Mouse (Mus musculus) liver, adult 2 months (tissue): ENCODE measurements around the gene Gm10334. TPM values are rescaled to one million over a fixed set of nuclear protein-coding genes. Genes with fewer than 3 reads are reported as not detected.
"Not testable (repeated sequence)": the region's sequence is repeated elsewhere in the genome, so short reads cannot be mapped to it uniquely, and the experiment has no call there.

Source experiments
- DNase-seq: peaks from one replicate; pipeline ENCODE4 v3.0.0-alpha.2; 2011; ENCODE audit warnings: low read depth, low spot score; ENCODE audit errors: extremely low read depth
- H3K27ac ChIP-seq: fragments of 200-500 bp; replicated peaks from 2 replicates; pipeline ENCODE4 v1.5.1; 2012; ENCODE audit warnings: low read depth, mild to moderate bottlenecking, control low read depth, inconsistent platforms, low read length; ENCODE audit not compliant: insufficient read depth
- H3K27me3 ChIP-seq: fragments of 200-500 bp; 2 replicates; pipeline ENCODE4 v1.6.1; 2012; ENCODE audit warnings: mild to moderate bottlenecking, moderate library complexity, low read length, inconsistent platforms; ENCODE audit not compliant: control insufficient read depth, insufficient read depth
- H3K36me3 ChIP-seq: fragments of 200-500 bp; 2 replicates; pipeline ENCODE4 v1.6.1; 2012; ENCODE audit warnings: low read length, inconsistent platforms; ENCODE audit not compliant: control insufficient read depth, insufficient read depth
- H3K4me1 ChIP-seq: fragments of 200-500 bp; 2 replicates; pipeline ENCODE4 v1.6.1; 2011; ENCODE audit warnings: low read length; ENCODE audit not compliant: control insufficient read depth, insufficient read depth
- H3K4me3 ChIP-seq: fragments of 200-500 bp; 2 replicates; pipeline ENCODE4 v1.5.1; 2011; ENCODE audit warnings: low read depth, mild to moderate bottlenecking, control low read depth, low read length, moderate library complexity; ENCODE audit not compliant: insufficient read depth
- H3K79me2 ChIP-seq: fragments of 200-500 bp; 2 replicates; pipeline ENCODE4 v1.6.1; 2012; ENCODE audit warnings: inconsistent platforms, mild to moderate bottlenecking, low read length, moderate library complexity; ENCODE audit not compliant: control insufficient read depth, insufficient read depth
- H3K9ac ChIP-seq: fragments of 200-500 bp; 2 replicates; pipeline ENCODE4 v1.6.1; 2012; ENCODE audit warnings: low read depth, mild to moderate bottlenecking, control low read depth, inconsistent platforms, low read length
- WGBS: fragments of 180-500 bp; shearing (Covaris S2); methylation state at CpG from one replicate; pipeline ENCODE4 v1.1.7; 2018; 5-methylcytosine and 5-hydroxymethylcytosine counted together
- polyA plus RNA-seq: library from polyadenylated mRNA; depleted of rRNA; stranded (reverse); fragments of >200 nt; gene quantifications from 2 replicates; pipeline ENCODE4 v1.2.3, GENCODE M21; 2012; rRNA removed
- total RNA-seq: library from RNA; depleted of rRNA; stranded (reverse); fragments of >200 nt; gene quantifications from 2 replicates; pipeline ENCODE4 v1.2.3, GENCODE M21; 2014; rRNA removed

Gm10334 gene
- total RNA-seq (not detected in 2 replicates), polyA plus RNA-seq (not detected in 2 replicates)

DNA sequence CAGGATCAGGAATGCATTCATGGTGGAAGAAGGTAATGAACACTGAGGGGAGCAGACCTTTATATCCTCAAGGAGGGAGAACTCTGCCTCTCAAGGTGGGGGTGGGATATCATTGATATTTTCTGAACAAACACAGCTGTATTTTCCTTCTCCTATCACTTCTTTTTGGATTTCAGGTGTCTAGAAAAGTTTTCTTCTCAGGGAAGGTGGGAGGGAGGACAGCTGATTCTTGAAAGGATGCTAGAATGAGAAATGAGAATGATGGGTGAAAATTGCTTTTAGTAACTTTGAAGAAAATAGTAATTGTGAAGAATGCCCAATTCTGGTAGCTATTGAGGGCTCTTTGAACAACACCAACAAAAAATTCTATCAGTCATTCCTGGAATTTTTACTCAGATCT, at the start of gene Gm10334:
Gm10334 (minus strand) TSS at position 101 of the 400 bp plus-strand sequence.
- not testable (repeated sequence) for H3K79me2 ChIP-seq, H3K9ac ChIP-seq, H3K27me3 ChIP-seq, H3K36me3 ChIP-seq, DNase-seq, H3K4me1 ChIP-seq, H3K4me3 ChIP-seq, H3K27ac ChIP-seq

DNA sequence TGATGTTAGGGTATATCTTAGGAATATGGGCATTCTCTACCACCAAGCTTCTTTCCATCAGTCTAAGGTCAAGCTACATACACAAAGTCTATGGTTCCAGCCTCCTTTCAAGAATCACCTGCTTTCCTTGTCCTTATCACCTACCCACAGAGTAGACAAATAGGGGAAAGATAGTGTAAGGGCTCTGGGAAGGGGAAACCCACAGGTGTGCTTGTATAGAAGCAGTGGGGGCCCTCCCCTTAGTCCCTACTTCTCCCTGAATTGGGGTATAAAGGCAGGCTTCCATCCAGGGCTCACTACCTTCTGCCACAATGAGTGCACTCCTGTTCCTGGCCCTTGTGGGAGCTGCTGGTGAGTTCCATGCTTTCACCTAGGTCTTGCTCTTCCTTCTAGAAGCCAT, 12.7 kb upstream of the Gm10334 start, which contains the start of gene Prss1:
Prss1 (plus strand) TSS at position 301 of the 400 bp plus-strand sequence.
- not testable (repeated sequence) for H3K4me3 ChIP-seq, H3K4me1 ChIP-seq, H3K36me3 ChIP-seq, DNase-seq, H3K79me2 ChIP-seq, H3K27me3 ChIP-seq, H3K27ac ChIP-seq, H3K9ac ChIP-seq

GRCm38 (mm10) chr6:41442261-41442660, 3.7 kb downstream of the Gm10334 start:
- H3K4me1 ChIP-seq, H3K36me3 ChIP-seq, H3K9ac ChIP-seq, H3K27me3 ChIP-seq, H3K4me3 ChIP-seq, H3K79me2 ChIP-seq, DNase-seq, H3K27ac ChIP-seq: not testable (repeated sequence)
- WGBS = 90% methylated on average over 2 of the region's 2 CpGs

Other genes with a start within 250 kb of the Gm10334 start
- 46.0 and 241 TPM in 2 replicates for gene Try4, start 143.9 kb downstream of the Gm10334 start, total RNA-seq
- 0.44 and 1.2 TPM in 2 replicates for gene Try4, start 143.9 kb downstream of the Gm10334 start, polyA plus RNA-seq
- 8.9 and 59.9 TPM in 2 replicates for gene Try5, start 129.3 kb downstream of the Gm10334 start, total RNA-seq
- gene Try5, start 129.3 kb downstream of the Gm10334 start, polyA plus RNA-seq = 0.13 and 0.40 TPM in 2 replicates
- gene Try10, start 92.0 kb downstream of the Gm10334 start, total RNA-seq = 0.34 and 2.5 TPM in 2 replicates
- gene Try10, start 92.0 kb downstream of the Gm10334 start, polyA plus RNA-seq = not detected in 2 replicates
- 1.1 TPM in 1 of 2 replicates, not detected in the other for gene Prss3, start 68.5 kb downstream of the Gm10334 start, total RNA-seq
- gene Prss3, start 68.5 kb downstream of the Gm10334 start, polyA plus RNA-seq = not detected in 2 replicates
- 0.18 TPM in 1 of 2 replicates, not detected in the other for gene Gm5771, start 53.8 kb downstream of the Gm10334 start, total RNA-seq
- not detected in 2 replicates for gene Gm5771, start 53.8 kb downstream of the Gm10334 start, polyA plus RNA-seq
- not detected in 2 replicates for gene Prss1, start 12.8 kb upstream of the Gm10334 start, total RNA-seq
- gene Prss1, start 12.8 kb upstream of the Gm10334 start, polyA plus RNA-seq = not detected in 2 replicates
- 29.1 and 173 TPM in 2 replicates for gene Prss2, start 75.6 kb upstream of the Gm10334 start, total RNA-seq
- gene Prss2, start 75.6 kb upstream of the Gm10334 start, polyA plus RNA-seq = 0.48 and 1.7 TPM in 2 replicates
- gene Ephb6, start 159.3 kb upstream of the Gm10334 start, total RNA-seq = 0.46 and 1.8 TPM in 2 replicates
- 0.88 and 1.3 TPM in 2 replicates for gene Ephb6, start 159.3 kb upstream of the Gm10334 start, polyA plus RNA-seq
- gene Trpv6, start 190.3 kb upstream of the Gm10334 start, total RNA-seq = not detected in 2 replicates
- gene Trpv6, start 190.3 kb upstream of the Gm10334 start, polyA plus RNA-seq = not detected in 2 replicates
- not detected in 2 replicates for gene Trpv5, start 234.6 kb upstream of the Gm10334 start, total RNA-seq
- gene Trpv5, start 234.6 kb upstream of the Gm10334 start, polyA plus RNA-seq = 0.04 TPM in 1 of 2 replicates, not detected in the other
- gene Llcfc1, start 238.3 kb upstream of the Gm10334 start, total RNA-seq = not detected in 2 replicates
- not detected in 2 replicates for gene Llcfc1, start 238.3 kb upstream of the Gm10334 start, polyA plus RNA-seq